Mouse (Mus musculus) embryonic facial prominence, embryonic 10.5 days (tissue): ENCODE data around the gene Wdr89. TPM values are rescaled to one million over a fixed set of nuclear protein-coding genes. Genes with fewer than 3 reads are reported as not detected.

Experiments used
- DNase-seq: peaks from one replicate; pipeline ENCODE4 v3.0.0-alpha.2; 2017; ENCODE audit warnings: low spot score
- H3K27ac ChIP-seq: fragments of 300-500 bp; sonication (generic); replicated peaks from 2 replicates; pipeline ENCODE4 v1.5.1; 2016; ENCODE audit warnings: mild to moderate bottlenecking
- H3K27me3 ChIP-seq: fragments of 300-500 bp; sonication (generic); replicated peaks from 2 replicates; pipeline ENCODE4 v1.6.1; 2016; ENCODE audit warnings: low read depth, mild to moderate bottlenecking; ENCODE audit not compliant: poor library complexity, severe bottlenecking
- H3K36me3 ChIP-seq: fragments of 300-500 bp; sonication (generic); replicated peaks from 2 replicates; pipeline ENCODE4 v1.6.1; 2016; ENCODE audit warnings: mild to moderate bottlenecking, moderate library complexity
- H3K4me1 ChIP-seq: fragments of 300-500 bp; sonication (generic); 2 replicates; pipeline ENCODE4 v1.6.1; 2016
- H3K4me3 ChIP-seq: fragments of 300-500 bp; sonication (generic); 2 replicates; pipeline ENCODE4 v1.5.1; 2016; ENCODE audit warnings: mild to moderate bottlenecking, moderate library complexity
- H3K9me3 ChIP-seq: fragments of 300-500 bp; sonication (generic); 2 replicates; pipeline ENCODE4 v1.6.1; 2016; ENCODE audit warnings: mild to moderate bottlenecking
- WGBS: fragments of 180-500 bp; shearing (Covaris S2); methylation state at CpG from one replicate; pipeline ENCODE4 v1.1.7; 2016; 5-methylcytosine and 5-hydroxymethylcytosine counted together
- polyA plus RNA-seq: library from polyadenylated mRNA; unstranded; fragments of >200 nt; fragmentation: Nextera tagmentation; extraction: Ambion mirVana; gene quantifications from 2 replicates; pipeline ENCODE4 v1.2.1, GENCODE M21; 2016

Gene Wdr89
- polyA plus RNA-seq, 1 experiment from 2014 or later = 15.6 TPM

GRCm38 (mm10) chr12:75595291-75596153, 73.8 kb downstream of the Wdr89 start:
- Histone ChIP-seq H3K4me3 (peak overlapping the region; percentile 86), H3K9me3 (no peaks in the 10 kb centered on the region), H3K27me3 (no peaks in the 10 kb centered on the region), H3K4me1 (peaks cover 27% of the 10 kb centered on the region), H3K27ac (peak overlapping the region; percentile 99), H3K36me3 (peaks cover 30% of the 10 kb centered on the region)
- WGBS = under 1% methylated on average over 89 of the region's 97 CpGs
- peak; percentile 69 for DNase-seq

- H3K27me3 ChIP-seq = no peaks in the 10 kb centered on the region
- no peaks in the 10 kb centered on the region for H3K9me3 ChIP-seq
- H3K36me3 ChIP-seq = peaks cover 41% of the 10 kb centered on the region
- peak overlapping the region; percentile 86 for H3K4me3 ChIP-seq
- H3K27ac ChIP-seq = no peak overlapping the region
- DNase-seq = no peak
- 56% methylated on average over 5 of the region's 5 CpGs for WGBS
- H3K4me1 ChIP-seq = peaks cover 20% of the 10 kb centered on the region
Measured at GRCm38 (mm10) chr12:75594404-75594803, 74.9 kb downstream of the Wdr89 start.

- H3K27me3 ChIP-seq = no peaks in the 10 kb centered on the region
- peaks cover 16% of the 10 kb centered on the region for H3K4me1 ChIP-seq
- no peak for DNase-seq
- peak overlapping the region; percentile 86 for H3K4me3 ChIP-seq
- no peak overlapping the region for H3K27ac ChIP-seq
- H3K9me3 ChIP-seq = no peaks in the 10 kb centered on the region
- 77% methylated on average over 4 of the region's 4 CpGs for WGBS
- H3K36me3 ChIP-seq = peaks cover 47% of the 10 kb centered on the region
Measured at GRCm38 (mm10) chr12:75593817-75594216, 75.5 kb downstream of the Wdr89 start.

- Histone ChIP-seq H3K4me3 (no peak overlapping the region), H3K27me3 (no peaks in the 10 kb centered on the region), H3K4me1 (no peaks in the 10 kb centered on the region), H3K36me3 (peaks cover 94% of the 10 kb centered on the region), H3K27ac (no peak overlapping the region), H3K9me3 (no peaks in the 10 kb centered on the region)
- no peak for DNase-seq
Measured at GRCm38 (mm10) chr12:75587501-75587900, 81.8 kb downstream of the Wdr89 start.

- Histone ChIP-seq H3K4me1 (no peaks in the 10 kb centered on the region), H3K4me3 (no peak overlapping the region), H3K36me3 (peaks cover 70% of the 10 kb centered on the region), H3K27me3 (no peaks in the 10 kb centered on the region), H3K9me3 (peaks cover 4% of the 10 kb centered on the region), H3K27ac (no peak overlapping the region)
- 72% methylated on average over 3 of the region's 3 CpGs for WGBS
- no peak for DNase-seq
Measured at GRCm38 (mm10) chr12:75583776-75584175, 85.6 kb downstream of the Wdr89 start.

Other genes with a start within 250 kb of the Wdr89 start
- 13.2 and 14.5 TPM in 2 replicates for gene Ppp2r5e, start 73.3 kb downstream of the Wdr89 start, polyA plus RNA-seq
- 6.0 and 6.5 TPM in 2 replicates for gene Sgpp1, start 66.2 kb upstream of the Wdr89 start, polyA plus RNA-seq
- gene Syne2, start 148.6 kb upstream of the Wdr89 start, polyA plus RNA-seq = 94.6 and 95.3 TPM in 2 replicates